Mouse (Mus musculus): ENCODE results near the gene Eva1c. TPM values are rescaled to one million over a fixed set of nuclear protein-coding genes. Genes with fewer than 3 reads are reported as not detected.

Eva1c gene
- total RNA-seq, 1 experiment = 2.0 TPM

DNA sequence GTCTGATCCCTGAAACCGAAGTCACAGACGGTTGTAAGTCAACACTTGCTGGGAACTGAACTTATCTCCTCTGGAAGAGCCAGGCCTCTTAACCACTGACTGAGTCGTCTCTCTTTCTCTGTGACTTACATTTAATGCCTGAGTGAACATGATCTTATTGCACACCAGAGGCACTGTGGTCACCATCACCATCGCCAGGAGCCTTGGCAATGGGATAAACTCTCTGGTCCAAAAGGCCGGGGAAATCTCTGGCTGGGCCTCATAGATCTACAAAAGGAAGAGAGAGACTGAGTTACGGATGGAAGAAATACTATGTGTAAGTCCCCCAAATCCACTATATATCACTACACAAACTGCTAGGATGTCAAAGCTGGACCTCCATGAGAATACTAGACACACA, 35.6 kb upstream of the Eva1c start:
- Histone ChIP-seq H3K9me3 (ENCODE audit: control insufficient read depth, insufficient read depth, low read depth, low read length) (no peaks in the 10 kb centered on the region), H3K4me1 (ENCODE audit: control insufficient read depth in 2 of 2, insufficient read depth in 2 of 2, low read length in 2 of 2, poor library complexity in 1 of 2) (no peaks in the 10 kb centered on the region), H3K27ac (ENCODE audit: insufficient read depth, low read depth, low read length, poor library complexity, severe bottlenecking) (no peak overlapping the region), H3K4me3 (ENCODE audit: insufficient read depth in 1 of 2, low read depth in 1 of 2, low read length in 2 of 2, poor library complexity in 1 of 2, severe bottlenecking in 1 of 2) (no peak overlapping the region), H3K9ac (ENCODE audit: insufficient read depth, low read depth, low read length, poor library complexity, severe bottlenecking) (no peak overlapping the region), H3K36me3 (ENCODE audit: control insufficient read depth, insufficient read depth, low read length, poor library complexity, severe bottlenecking) (peaks cover 64% of the 10 kb centered on the region)
- TF ChIP-seq ZC3H11A (IDR thresholded peaks at IDR 0.05; ENCODE audit: borderline replicate concordance, low read depth, low read length) = no peak
- TF ChIP-seq CHD2 (IDR thresholded peaks at IDR 0.05; ENCODE audit: low read depth, low read length) = no peak
- no peak for TF ChIP-seq HCFC1 (IDR thresholded peaks at IDR 0.05; ENCODE audit: borderline replicate concordance, insufficient read depth, low read length)
- TF ChIP-seq ZNF384 (IDR thresholded peaks at IDR 0.05; ENCODE audit: low read depth, low read length) = no peak
- TF ChIP-seq MAFK (IDR thresholded peaks at IDR 0.05; ENCODE audit: insufficient read depth, low read depth, low read length) = no peak
- in situ Hi-C loops (cut with MboI; ENCODE audit: low sequenced_read_pairs in 2 of 2, unreplicated experiment in 2 of 2) = no loop called here
- no peak for DNase-seq (ENCODE audit: low read depth, low spot score)

DNA sequence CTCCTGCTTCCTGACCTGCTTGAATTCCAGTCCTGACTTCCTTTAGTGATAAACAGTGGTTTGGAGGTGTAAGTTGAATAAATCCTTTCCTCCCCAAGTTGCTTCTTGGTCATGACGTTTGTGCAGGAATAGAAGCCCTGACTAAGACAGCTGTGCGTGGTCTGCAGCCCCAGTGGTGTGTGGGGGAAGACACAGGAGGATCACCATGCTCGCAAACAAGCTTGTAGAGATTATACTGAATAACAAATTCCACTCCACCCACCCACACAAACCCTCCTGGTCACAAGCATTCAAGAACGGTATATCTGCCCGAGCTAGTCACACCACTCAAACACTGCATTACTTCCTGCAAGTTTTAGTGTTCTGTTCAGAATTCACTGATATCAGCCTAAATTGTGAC, 34.5 kb upstream of the Eva1c start:
- in situ Hi-C loops (cut with MboI; ENCODE audit: low sequenced_read_pairs in 2 of 2, unreplicated experiment in 2 of 2) = no loop called here
- H3K4me1 ChIP-seq (ENCODE audit: control insufficient read depth in 2 of 2, insufficient read depth in 2 of 2, low read length in 2 of 2, poor library complexity in 1 of 2) = no peaks in the 10 kb centered on the region
- TF ChIP-seq MAFK (IDR thresholded peaks at IDR 0.05; ENCODE audit: insufficient read depth, low read depth, low read length) = no peak
- no peak for TF ChIP-seq ZC3H11A (IDR thresholded peaks at IDR 0.05; ENCODE audit: borderline replicate concordance, low read depth, low read length)
- no peak for TF ChIP-seq HCFC1 (IDR thresholded peaks at IDR 0.05; ENCODE audit: borderline replicate concordance, insufficient read depth, low read length)
- no peak for TF ChIP-seq ZNF384 (IDR thresholded peaks at IDR 0.05; ENCODE audit: low read depth, low read length)
- no peak for TF ChIP-seq CHD2 (IDR thresholded peaks at IDR 0.05; ENCODE audit: low read depth, low read length)
- no peak overlapping the region for H3K27ac ChIP-seq (ENCODE audit: insufficient read depth, low read depth, low read length, poor library complexity, severe bottlenecking)
- H3K9ac ChIP-seq (ENCODE audit: insufficient read depth, low read depth, low read length, poor library complexity, severe bottlenecking) = no peak overlapping the region
- DNase-seq (ENCODE audit: low read depth, low spot score) = no peak
- peaks cover 58% of the 10 kb centered on the region for H3K36me3 ChIP-seq (ENCODE audit: control insufficient read depth, insufficient read depth, low read length, poor library complexity, severe bottlenecking)
- no peaks in the 10 kb centered on the region for H3K9me3 ChIP-seq (ENCODE audit: control insufficient read depth, insufficient read depth, low read depth, low read length)
- no peak overlapping the region for H3K4me3 ChIP-seq (ENCODE audit: insufficient read depth in 1 of 2, low read depth in 1 of 2, low read length in 2 of 2, poor library complexity in 1 of 2, severe bottlenecking in 1 of 2)

DNA sequence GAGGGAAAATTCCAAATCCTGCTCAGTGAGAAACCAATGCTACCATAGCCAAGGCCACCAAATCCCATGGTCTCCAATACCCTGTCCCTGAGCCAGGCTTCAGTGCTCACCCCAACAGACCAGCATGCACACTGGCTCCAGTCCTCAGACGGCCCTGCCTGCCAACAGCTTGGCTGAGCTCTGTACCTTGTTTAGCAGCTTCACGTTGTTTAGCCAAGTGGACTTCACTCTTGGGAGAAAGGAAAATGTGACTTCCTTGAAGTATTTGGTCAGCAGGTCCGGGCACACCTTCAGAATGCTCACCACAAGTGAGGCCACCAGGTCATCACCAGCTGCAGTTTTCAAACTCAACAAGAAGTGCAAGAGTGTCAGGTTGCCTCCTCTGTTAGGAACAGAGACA, 34.0 kb upstream of the Eva1c start:
- TF ChIP-seq HCFC1 (IDR thresholded peaks at IDR 0.05; ENCODE audit: borderline replicate concordance, insufficient read depth, low read length) (no peak), ZC3H11A (IDR thresholded peaks at IDR 0.05; ENCODE audit: borderline replicate concordance, low read depth, low read length) (no peak), MAFK (IDR thresholded peaks at IDR 0.05; ENCODE audit: insufficient read depth, low read depth, low read length) (no peak), CHD2 (IDR thresholded peaks at IDR 0.05; ENCODE audit: low read depth, low read length) (no peak), ZNF384 (IDR thresholded peaks at IDR 0.05; ENCODE audit: low read depth, low read length) (no peak)
- Histone ChIP-seq H3K9me3 (ENCODE audit: control insufficient read depth, insufficient read depth, low read depth, low read length) (no peaks in the 10 kb centered on the region), H3K4me3 (ENCODE audit: insufficient read depth in 1 of 2, low read depth in 1 of 2, low read length in 2 of 2, poor library complexity in 1 of 2, severe bottlenecking in 1 of 2) (no peak overlapping the region), H3K36me3 (ENCODE audit: control insufficient read depth, insufficient read depth, low read length, poor library complexity, severe bottlenecking) (peaks cover 55% of the 10 kb centered on the region), H3K27ac (ENCODE audit: insufficient read depth, low read depth, low read length, poor library complexity, severe bottlenecking) (no peak overlapping the region), H3K9ac (ENCODE audit: insufficient read depth, low read depth, low read length, poor library complexity, severe bottlenecking) (no peak overlapping the region), H3K4me1 (ENCODE audit: control insufficient read depth in 2 of 2, insufficient read depth in 2 of 2, low read length in 2 of 2, poor library complexity in 1 of 2) (no peaks in the 10 kb centered on the region)
- in situ Hi-C loops (cut with MboI; ENCODE audit: low sequenced_read_pairs in 2 of 2, unreplicated experiment in 2 of 2) = no loop called here
- no peak for DNase-seq (ENCODE audit: low read depth, low spot score)

DNA sequence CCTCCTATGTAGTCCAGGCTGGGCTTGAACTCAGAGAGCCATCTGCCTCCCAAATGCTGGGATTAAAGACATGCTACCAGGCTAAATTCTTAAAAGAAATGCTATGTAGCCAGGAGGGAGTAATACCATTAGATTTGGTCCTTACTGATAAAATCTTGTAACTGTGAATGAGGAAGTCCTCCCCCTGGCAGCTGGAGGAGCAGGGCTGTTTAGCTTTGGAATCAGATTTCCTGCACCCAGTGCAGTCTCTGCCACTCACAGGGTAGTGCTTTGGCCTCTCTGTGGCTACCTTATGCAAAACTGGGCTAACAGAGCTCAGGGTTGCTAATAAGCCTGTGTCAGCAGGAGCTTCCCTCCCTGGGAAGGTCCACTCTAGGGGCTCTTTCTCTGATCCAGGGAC, 31.8 kb upstream of the Eva1c start:
- in situ Hi-C loops (cut with MboI; ENCODE audit: low sequenced_read_pairs in 2 of 2, unreplicated experiment in 2 of 2) = no loop called here
- H3K9ac ChIP-seq (ENCODE audit: insufficient read depth, low read depth, low read length, poor library complexity, severe bottlenecking) = no peak overlapping the region
- TF ChIP-seq MAFK (IDR thresholded peaks at IDR 0.05; ENCODE audit: insufficient read depth, low read depth, low read length) (no peak), CHD2 (IDR thresholded peaks at IDR 0.05; ENCODE audit: low read depth, low read length) (no peak), ZNF384 (IDR thresholded peaks at IDR 0.05; ENCODE audit: low read depth, low read length) (no peak), HCFC1 (IDR thresholded peaks at IDR 0.05; ENCODE audit: borderline replicate concordance, insufficient read depth, low read length) (no peak), ZC3H11A (IDR thresholded peaks at IDR 0.05; ENCODE audit: borderline replicate concordance, low read depth, low read length) (no peak)
- no peaks in the 10 kb centered on the region for H3K9me3 ChIP-seq (ENCODE audit: control insufficient read depth, insufficient read depth, low read depth, low read length)
- H3K36me3 ChIP-seq (ENCODE audit: control insufficient read depth, insufficient read depth, low read length, poor library complexity, severe bottlenecking) = peaks cover 48% of the 10 kb centered on the region
- DNase-seq (ENCODE audit: low read depth, low spot score) = no peak
- no peaks in the 10 kb centered on the region for H3K4me1 ChIP-seq (ENCODE audit: control insufficient read depth in 2 of 2, insufficient read depth in 2 of 2, low read length in 2 of 2, poor library complexity in 1 of 2)
- H3K4me3 ChIP-seq (ENCODE audit: insufficient read depth in 1 of 2, low read depth in 1 of 2, low read length in 2 of 2, poor library complexity in 1 of 2, severe bottlenecking in 1 of 2) = no peak overlapping the region
- H3K27ac ChIP-seq (ENCODE audit: insufficient read depth, low read depth, low read length, poor library complexity, severe bottlenecking) = no peak overlapping the region

DNA sequence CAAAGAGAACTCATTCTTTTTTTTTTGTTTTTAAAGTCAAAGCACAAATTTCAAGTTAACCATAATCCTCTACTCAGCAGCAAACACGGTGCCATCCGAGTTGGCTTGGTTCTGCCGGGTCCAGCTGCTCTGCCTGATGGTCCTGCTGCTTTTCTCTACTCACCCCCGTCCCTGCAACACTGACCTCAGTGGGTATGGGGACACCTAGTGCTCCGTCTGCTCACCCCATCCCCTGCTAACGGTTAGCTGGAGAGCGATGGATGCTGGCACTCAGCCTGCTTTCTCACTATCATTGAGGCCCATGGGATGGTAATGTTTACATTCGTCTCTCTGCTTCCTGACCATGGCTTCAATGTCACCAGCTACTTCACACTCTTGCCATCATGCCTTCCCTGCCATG, 28.1 kb upstream of the Eva1c start:
- no peak overlapping the region for H3K4me3 ChIP-seq (ENCODE audit: insufficient read depth in 1 of 2, low read depth in 1 of 2, low read length in 2 of 2, poor library complexity in 1 of 2, severe bottlenecking in 1 of 2)
- H3K9me3 ChIP-seq (ENCODE audit: control insufficient read depth, insufficient read depth, low read depth, low read length) = no peaks in the 10 kb centered on the region
- H3K36me3 ChIP-seq (ENCODE audit: control insufficient read depth, insufficient read depth, low read length, poor library complexity, severe bottlenecking) = peaks cover 44% of the 10 kb centered on the region
- no peaks in the 10 kb centered on the region for H3K4me1 ChIP-seq (ENCODE audit: control insufficient read depth in 2 of 2, insufficient read depth in 2 of 2, low read length in 2 of 2, poor library complexity in 1 of 2)
- in situ Hi-C loops (cut with MboI; ENCODE audit: low sequenced_read_pairs in 2 of 2, unreplicated experiment in 2 of 2) = no loop called here
- H3K9ac ChIP-seq (ENCODE audit: insufficient read depth, low read depth, low read length, poor library complexity, severe bottlenecking) = no peak overlapping the region
- H3K27ac ChIP-seq (ENCODE audit: insufficient read depth, low read depth, low read length, poor library complexity, severe bottlenecking) = no peak overlapping the region
- DNase-seq (ENCODE audit: low read depth, low spot score) = no peak
- TF ChIP-seq ZNF384 (IDR thresholded peaks at IDR 0.05; ENCODE audit: low read depth, low read length) = no peak
- no peak for TF ChIP-seq MAFK (IDR thresholded peaks at IDR 0.05; ENCODE audit: insufficient read depth, low read depth, low read length)
- TF ChIP-seq CHD2 (IDR thresholded peaks at IDR 0.05; ENCODE audit: low read depth, low read length) = no peak
- no peak for TF ChIP-seq ZC3H11A (IDR thresholded peaks at IDR 0.05; ENCODE audit: borderline replicate concordance, low read depth, low read length)
- TF ChIP-seq HCFC1 (IDR thresholded peaks at IDR 0.05; ENCODE audit: borderline replicate concordance, insufficient read depth, low read length) = no peak

Data from ES-E14 (cell line).